Comparison of ENCODE assay signal across 19 mouse cellular contexts in genomic region chr17:29067847-29068246, GRCm38 (mm10). TPM values are rescaled to one million over a fixed set of nuclear protein-coding genes. Genes with fewer than 3 reads are reported as not detected.
"Had no signal": no experiment of that assay in that cellular context is flagged by ENCODE, and none has a peak within 500 bp of the region (broad histone marks: within the 10 kb centered on the region; RNA-seq: fewer than 3 reads in every experiment).

No protein-coding gene starts in this region.

- ATAC-seq: liver, embryonic 12.5 days; midbrain, embryonic 15.5 days had no signal

- H3K9me3 ChIP-seq: limb, embryonic 10.5 days; limb, embryonic 13.5 days; liver, embryonic 12.5 days; liver, embryonic 15.5 days; lung, embryonic 15.5 days; midbrain, embryonic 12.5 days; midbrain, embryonic 15.5 days; neural tube, embryonic 13.5 days had no signal

- H3K4me2 ChIP-seq: limb, embryonic 13.5 days; liver, embryonic 12.5 days; liver, embryonic 15.5 days; lung, embryonic 15.5 days; midbrain, embryonic 12.5 days; midbrain, embryonic 15.5 days; neural tube, embryonic 13.5 days had no signal

- H3K27ac ChIP-seq: limb, embryonic 10.5 days; limb, embryonic 13.5 days; liver, embryonic 12.5 days; liver, embryonic 15.5 days; lung, embryonic 15.5 days; midbrain, embryonic 12.5 days; midbrain, embryonic 15.5 days; neural tube, embryonic 13.5 days had no signal

- H3K36me3 ChIP-seq: limb, embryonic 10.5 days; limb, embryonic 13.5 days; liver, embryonic 12.5 days; liver, embryonic 15.5 days; lung, embryonic 15.5 days; midbrain, embryonic 12.5 days; midbrain, embryonic 15.5 days; neural tube, embryonic 13.5 days had no signal

- DNase-seq: kidney, adult 18-20 months; kidney, adult 9 months; kidney, postnatal 10 days; kidney, postnatal 36 days; liver; lung, adult 18-20 months; lung, postnatal 10 days; lung, postnatal 36 days; thymus, adult 18-20 months; thymus, postnatal 36 days had no signal

- H3K4me3 ChIP-seq: limb, embryonic 10.5 days; limb, embryonic 13.5 days; liver, embryonic 12.5 days; liver, embryonic 15.5 days; lung, embryonic 15.5 days; midbrain, embryonic 12.5 days; midbrain, embryonic 15.5 days; neural tube, embryonic 13.5 days had no signal

- H3K9ac ChIP-seq: limb, embryonic 13.5 days; liver, embryonic 12.5 days; liver, embryonic 15.5 days; lung, embryonic 15.5 days; midbrain, embryonic 12.5 days; midbrain, embryonic 15.5 days; neural tube, embryonic 13.5 days had no signal

- H3K4me1 ChIP-seq: liver, embryonic 12.5 days had no signal

- H3K27me3 ChIP-seq: limb, embryonic 13.5 days; lung, embryonic 15.5 days; midbrain, embryonic 15.5 days; neural tube, embryonic 13.5 days had no signal

RNA-seq across cellular contexts. Expression of gene Rab44, which starts 46.1 kb away (rescaled TPM):
- polyA plus RNA-seq: midbrain, embryonic 15.5 days; testis, adult 2 months had no signal
